Mouse (Mus musculus) neural tube, embryonic 12.5 days (tissue): ENCODE results near the gene Vac14. TPM values are rescaled to one million over a fixed set of nuclear protein-coding genes. Genes with fewer than 3 reads are reported as not detected.

Experiments
- ATAC-seq: fragments of 200-750 bp; cut with Nextera tagmentation; 2 replicates; pipeline ENCODE4 v1.8.0; 2017; ENCODE audit warnings: low read depth, mild to moderate bottlenecking, moderate TSS enrichment, moderate library complexity; ENCODE audit not compliant: low FRiP score
- H3K27ac ChIP-seq: fragments of 300-500 bp; sonication (generic); 2 replicates; pipeline ENCODE4 v1.5.1; 2016
- H3K27me3 ChIP-seq: fragments of 300-500 bp; sonication (generic); replicated peaks from 2 replicates; pipeline ENCODE4 v1.6.1; 2016; ENCODE audit warnings: mild to moderate bottlenecking
- H3K36me3 ChIP-seq: fragments of 300-500 bp; sonication (generic); 2 replicates; pipeline ENCODE4 v1.6.1; 2016; ENCODE audit warnings: mild to moderate bottlenecking
- H3K4me1 ChIP-seq: fragments of 300-500 bp; sonication (generic); 2 replicates; pipeline ENCODE4 v1.6.1; 2016
- H3K4me2 ChIP-seq: fragments of 300-500 bp; sonication (generic); replicated peaks from 2 replicates; pipeline ENCODE4 v1.6.1; 2016; ENCODE audit warnings: mild to moderate bottlenecking
- H3K4me3 ChIP-seq: fragments of 300-500 bp; sonication (generic); 2 replicates; pipeline ENCODE4 v1.5.1; 2016
- H3K9ac ChIP-seq: fragments of 300-500 bp; sonication (generic); 2 replicates; pipeline ENCODE4 v1.6.1; 2016; ENCODE audit warnings: mild to moderate bottlenecking
- H3K9me3 ChIP-seq: fragments of 300-500 bp; sonication (generic); 2 replicates; pipeline ENCODE4 v1.6.1; 2016; ENCODE audit warnings: mild to moderate bottlenecking
- WGBS: fragments of 180-500 bp; shearing (Covaris S2); methylation state at CpG from one replicate; pipeline ENCODE4 v1.1.7; 2016; 5-methylcytosine and 5-hydroxymethylcytosine counted together
- polyA plus RNA-seq: library from polyadenylated mRNA; unstranded; fragments of >200 nt; fragmentation: Nextera tagmentation; extraction: Ambion mirVana; gene quantifications from 2 replicates; pipeline ENCODE4 v1.2.1, GENCODE M21; 2016

Gene Vac14
- polyA plus RNA-seq, 1 experiment from 2014 or later, result 34.5 TPM

DNA sequence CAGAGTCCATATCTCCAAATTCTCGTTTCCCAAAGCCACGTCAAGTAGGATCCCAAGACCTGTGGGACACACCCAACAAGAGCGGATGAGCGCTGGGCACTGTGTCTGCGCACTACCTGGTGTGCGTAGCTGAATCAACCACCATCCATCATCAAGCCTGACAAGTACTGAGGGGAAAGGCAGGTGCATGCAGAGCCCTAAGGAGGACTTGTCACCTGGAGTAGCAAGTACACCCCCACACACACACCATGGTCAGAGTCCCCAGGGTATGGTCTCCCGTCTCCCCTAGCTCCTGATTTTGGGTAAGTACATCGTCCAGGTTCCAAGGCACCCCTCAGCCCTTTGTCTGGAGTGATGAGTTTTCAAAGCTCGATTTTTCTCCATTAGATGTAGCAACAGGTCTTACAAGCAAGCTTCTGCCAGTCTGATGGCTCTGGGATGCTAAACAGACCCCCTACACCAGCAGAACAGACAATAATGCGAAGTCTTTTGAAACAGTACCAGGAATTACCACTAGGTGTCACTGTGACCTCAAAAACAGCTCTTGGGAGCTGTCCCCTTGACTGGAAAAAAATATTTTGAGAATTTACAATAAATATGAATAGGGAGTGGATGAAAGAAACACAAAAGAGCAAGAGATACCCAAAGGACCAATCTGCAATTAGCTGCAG is 131.2 kb downstream of the Vac14 start:
- no peak for ATAC-seq
- Histone ChIP-seq H3K27ac (no peak overlapping the region), H3K4me1 (no peaks in the 10 kb centered on the region), H3K36me3 (no peaks in the 10 kb centered on the region), H3K9me3 (no peaks in the 10 kb centered on the region), H3K27me3 (no peaks in the 10 kb centered on the region), H3K4me2 (no peak overlapping the region), H3K9ac (no peak overlapping the region), H3K4me3 (no peak overlapping the region)
- 66% methylated on average over 10 of the region's 10 CpGs for WGBS

DNA sequence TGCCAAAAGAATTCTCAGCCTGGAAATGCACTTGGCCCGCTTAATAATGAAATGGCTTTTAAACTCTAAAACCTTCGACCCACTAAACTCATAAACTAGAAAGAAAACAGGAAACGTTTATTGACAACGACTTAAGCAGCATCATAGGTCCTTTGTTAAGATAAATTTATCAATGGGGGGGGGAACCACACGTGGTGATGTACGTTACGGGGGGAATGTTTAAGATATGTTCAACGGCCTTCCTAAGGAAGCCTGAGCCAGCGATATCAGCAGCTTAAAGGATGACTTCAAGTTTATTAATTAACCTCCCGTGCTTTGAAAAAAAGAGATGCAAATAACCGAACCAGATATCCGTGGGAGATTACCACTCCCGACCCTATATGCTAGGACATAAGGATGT is 131.9 kb downstream of the Vac14 start:
- Histone ChIP-seq H3K27me3 (no peaks in the 10 kb centered on the region), H3K27ac (no peak overlapping the region), H3K4me1 (0 out of 2 replicates have a peak, but pooled peaks cover 3% of the 10 kb centered on the region), H3K4me2 (no peak overlapping the region), H3K36me3 (no peaks in the 10 kb centered on the region), H3K4me3 (no peak overlapping the region), H3K9ac (no peak overlapping the region), H3K9me3 (no peaks in the 10 kb centered on the region)
- WGBS, result 50% methylated on average over 13 of the region's 13 CpGs
- no peak for ATAC-seq

DNA sequence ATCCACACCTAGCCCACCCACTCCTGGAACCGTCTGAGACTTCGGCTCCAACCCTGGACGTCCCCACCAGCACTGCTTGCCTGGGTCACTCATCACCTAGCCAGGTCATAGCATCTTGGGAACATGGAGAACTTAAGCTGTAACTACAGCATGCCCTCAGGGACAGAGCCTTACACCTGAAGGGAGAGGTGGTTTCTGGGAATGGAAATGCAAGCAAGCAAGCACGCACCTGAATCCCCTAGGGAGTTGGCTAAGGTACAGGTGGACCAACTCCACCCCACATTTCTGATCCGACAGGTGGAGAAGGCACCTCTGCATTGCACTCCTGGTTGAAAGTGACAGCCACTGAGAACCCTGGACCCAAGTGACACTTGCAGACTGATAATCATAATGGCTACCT is 133.1 kb downstream of the Vac14 start:
- 0 out of 2 replicates have a peak, but pooled peaks cover 3% of the 10 kb centered on the region for H3K4me1 ChIP-seq
- no peaks in the 10 kb centered on the region for H3K9me3 ChIP-seq
- H3K9ac ChIP-seq, result no peak overlapping the region
- no peak for ATAC-seq
- no peak overlapping the region for H3K4me3 ChIP-seq
- H3K36me3 ChIP-seq, result no peaks in the 10 kb centered on the region
- H3K4me2 ChIP-seq, result no peak overlapping the region
- H3K27me3 ChIP-seq, result no peaks in the 10 kb centered on the region
- WGBS, result 90% methylated on average over 5 of the region's 5 CpGs
- H3K27ac ChIP-seq, result no peak overlapping the region

DNA sequence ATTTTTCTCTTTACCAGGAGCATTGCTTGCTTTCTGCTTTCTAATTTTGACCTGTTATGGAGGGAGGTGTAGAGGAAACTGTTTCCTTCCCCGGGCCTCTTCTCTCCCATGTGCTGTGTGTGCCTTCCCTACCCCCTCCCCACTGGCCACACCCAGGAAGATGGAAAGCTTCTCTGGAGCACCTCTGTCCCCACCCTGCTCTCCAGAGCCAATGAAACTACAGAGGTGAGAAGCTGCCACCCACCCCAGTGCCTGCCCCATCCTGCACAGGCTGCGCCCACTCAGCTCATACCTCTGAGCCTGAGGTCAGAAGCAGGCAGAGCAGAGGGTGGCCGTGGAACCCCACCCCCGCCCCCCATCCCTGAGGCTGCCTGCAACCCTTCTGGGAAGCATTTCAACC is 136.3 kb downstream of the Vac14 start:
- Histone ChIP-seq H3K27ac (no peak overlapping the region), H3K4me1 (0 out of 2 replicates have a peak, but pooled peaks cover 3% of the 10 kb centered on the region), H3K9me3 (no peaks in the 10 kb centered on the region), H3K4me2 (no peak overlapping the region), H3K9ac (no peak overlapping the region), H3K36me3 (no peaks in the 10 kb centered on the region), H3K27me3 (no peaks in the 10 kb centered on the region), H3K4me3 (no peak overlapping the region)
- WGBS, result 52% methylated on average over 4 of the region's 4 CpGs
- ATAC-seq, result no peak

DNA sequence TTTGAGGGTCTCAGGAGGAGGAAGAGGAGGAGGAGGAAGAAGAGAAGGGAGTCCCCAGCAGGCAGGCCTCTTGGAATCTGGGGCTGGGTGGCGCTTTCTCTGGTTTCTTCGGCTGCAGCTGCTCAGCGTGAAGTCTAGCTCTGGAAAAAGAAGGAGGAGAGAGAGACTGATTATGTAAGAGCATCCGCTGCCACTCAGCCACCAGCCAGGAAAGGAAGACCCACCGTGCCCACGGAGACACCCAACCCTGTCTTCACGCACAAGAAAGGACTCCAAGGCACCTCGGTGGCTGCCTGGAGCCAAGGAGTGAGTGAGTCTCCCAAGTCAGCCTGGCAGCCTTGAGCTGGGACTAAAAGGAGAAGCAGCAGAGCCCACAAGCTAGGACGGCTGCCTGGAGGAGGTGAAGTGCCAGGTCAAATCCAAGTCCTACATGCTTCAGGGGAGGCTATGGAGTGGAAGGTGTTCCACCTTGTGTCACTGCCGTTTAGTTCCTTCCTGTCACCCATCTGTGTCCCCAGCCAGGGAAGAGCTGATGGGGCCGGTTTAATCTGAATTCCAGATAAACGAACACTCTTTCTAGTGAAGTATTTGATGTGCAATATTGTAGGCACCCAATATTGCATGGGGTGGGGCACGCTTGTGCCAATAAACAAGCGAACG is 137.3 kb downstream of the Vac14 start:
- Histone ChIP-seq H3K4me3 (no peak overlapping the region), H3K4me2 (no peak overlapping the region), H3K36me3 (no peaks in the 10 kb centered on the region), H3K9me3 (no peaks in the 10 kb centered on the region), H3K9ac (no peak overlapping the region), H3K4me1 (0 out of 2 replicates have a peak, but pooled peaks cover 3% of the 10 kb centered on the region), H3K27ac (no peak overlapping the region), H3K27me3 (no peaks in the 10 kb centered on the region)
- ATAC-seq, result no peak
- 60% methylated on average over 15 of the region's 15 CpGs for WGBS

DNA sequence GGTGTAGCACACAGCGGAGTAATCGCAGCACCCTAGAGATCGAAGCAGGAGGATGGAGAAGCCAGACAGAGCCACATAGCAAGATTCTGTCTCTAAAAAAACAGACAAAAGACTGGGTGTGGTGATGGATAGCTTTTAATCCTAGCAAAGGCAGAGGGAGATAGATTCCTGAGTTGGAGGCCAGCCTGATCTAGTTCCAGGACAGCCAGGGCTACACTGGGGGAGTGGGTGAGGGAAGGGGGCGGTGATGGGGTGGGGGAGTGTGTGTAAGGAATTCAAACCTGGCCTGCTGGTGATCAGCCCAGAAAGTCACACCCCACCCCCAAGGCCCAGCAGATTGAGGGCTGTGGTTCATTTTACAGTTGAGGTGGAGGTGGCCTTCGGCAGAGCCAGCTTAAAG is 137.8 kb downstream of the Vac14 start:
- H3K9me3 ChIP-seq, result no peaks in the 10 kb centered on the region
- H3K27me3 ChIP-seq, result no peaks in the 10 kb centered on the region
- no peaks in the 10 kb centered on the region for H3K36me3 ChIP-seq
- no peak overlapping the region for H3K27ac ChIP-seq
- no peak for ATAC-seq
- no peak overlapping the region for H3K4me3 ChIP-seq
- 0 out of 2 replicates have a peak, but pooled peaks cover 3% of the 10 kb centered on the region for H3K4me1 ChIP-seq
- H3K4me2 ChIP-seq, result no peak overlapping the region
- WGBS, result 87% methylated on average over 5 of the region's 5 CpGs
- H3K9ac ChIP-seq, result no peak overlapping the region

DNA sequence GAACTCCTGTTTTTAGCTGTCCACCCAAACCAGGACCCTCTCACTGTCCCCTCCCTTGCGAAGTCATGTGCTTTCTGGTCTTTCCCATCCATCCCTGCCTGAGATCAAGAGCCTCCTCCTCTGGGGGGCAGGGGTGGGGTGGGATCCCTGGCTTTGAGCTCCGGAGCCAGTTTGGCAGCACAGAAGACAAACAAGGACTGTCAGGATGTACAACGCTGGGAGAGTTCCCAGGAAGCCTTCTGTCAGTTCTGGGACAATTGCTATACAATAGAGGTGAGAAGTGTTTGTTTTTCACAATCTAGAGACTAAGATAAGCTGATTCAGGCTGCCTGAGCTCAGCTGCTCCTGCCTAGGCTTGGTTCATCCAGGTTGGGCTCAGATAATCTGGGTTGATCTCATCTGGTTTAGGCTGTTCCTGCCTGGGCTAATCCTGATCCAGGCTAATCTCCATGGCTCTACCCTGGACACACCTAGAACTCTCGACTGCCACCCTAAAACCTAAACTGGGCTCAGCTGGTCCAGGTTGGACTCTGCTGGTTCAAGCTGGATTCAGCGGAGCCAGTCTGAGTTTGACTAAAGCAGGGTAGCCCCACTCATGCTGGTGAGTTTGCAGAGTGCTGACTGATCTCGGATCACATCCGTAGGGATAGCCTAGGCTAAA is 142.0 kb downstream of the Vac14 start:
- ATAC-seq, result no peak
- Histone ChIP-seq H3K4me2 (no peak overlapping the region), H3K9ac (no peak overlapping the region), H3K27ac (no peak overlapping the region), H3K4me1 (no peaks in the 10 kb centered on the region), H3K9me3 (no peaks in the 10 kb centered on the region), H3K4me3 (no peak overlapping the region), H3K27me3 (no peaks in the 10 kb centered on the region), H3K36me3 (no peaks in the 10 kb centered on the region)
- 80% methylated on average over 7 of the region's 7 CpGs for WGBS

GRCm38 (mm10) chr8:110761185-110761584 is 142.8 kb downstream of the Vac14 start:
- Histone ChIP-seq H3K27ac (no peak overlapping the region), H3K9ac (no peak overlapping the region), H3K27me3 (no peaks in the 10 kb centered on the region), H3K4me2 (no peak overlapping the region), H3K36me3 (no peaks in the 10 kb centered on the region), H3K4me3 (no peak overlapping the region), H3K4me1 (no peaks in the 10 kb centered on the region), H3K9me3 (no peaks in the 10 kb centered on the region)
- no peak for ATAC-seq
- 64% methylated on average over 5 of the region's 5 CpGs for whole genome bisulfite sequencing

DNA sequence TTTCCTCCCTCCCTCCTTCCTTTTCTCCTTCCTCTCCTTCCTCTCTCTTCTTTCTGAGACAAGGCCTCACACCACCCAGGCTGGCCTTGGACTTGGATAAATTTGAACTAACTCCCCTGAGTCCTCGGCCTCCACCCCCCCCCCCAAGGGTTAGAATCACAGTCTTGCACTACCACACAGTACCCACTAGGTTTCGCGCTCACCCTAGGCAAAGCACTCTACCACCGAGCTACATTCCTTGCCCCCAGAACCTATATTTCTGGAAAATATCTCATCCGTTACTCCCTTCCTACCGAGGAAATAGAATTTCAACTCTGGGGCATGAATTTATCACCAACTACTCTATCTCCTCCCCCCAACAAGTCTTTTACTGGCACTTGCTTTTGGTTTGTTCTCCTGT is 143.6 kb downstream of the Vac14 start:
- WGBS, result 67% methylated on average over 6 of the region's 6 CpGs

DNA sequence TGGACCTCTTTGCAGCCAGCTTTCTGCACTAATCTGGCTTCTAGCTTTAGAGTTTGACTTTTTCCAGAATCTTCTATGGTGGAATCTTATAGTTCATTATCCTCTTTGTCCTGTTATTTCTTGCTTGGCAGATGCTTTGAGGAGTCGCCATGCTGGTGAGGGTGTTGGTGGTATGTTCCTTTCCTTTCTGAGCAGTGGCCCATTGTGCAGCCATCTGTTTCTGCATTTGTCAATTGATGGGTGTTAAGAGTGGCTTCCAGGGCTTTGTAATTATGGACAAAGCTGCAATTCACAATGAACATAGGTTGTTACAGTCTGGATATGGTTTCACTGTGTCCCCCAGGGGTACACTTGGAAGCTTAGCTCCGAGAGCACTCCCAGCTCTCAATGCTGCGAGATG is 146.3 kb downstream of the Vac14 start:
- Histone ChIP-seq H3K9ac (no peak overlapping the region), H3K9me3 (no peaks in the 10 kb centered on the region), H3K4me2 (no peak overlapping the region), H3K27me3 (no peaks in the 10 kb centered on the region), H3K27ac (no peak overlapping the region), H3K4me1 (no peaks in the 10 kb centered on the region), H3K36me3 (no peaks in the 10 kb centered on the region), H3K4me3 (no peak overlapping the region)
- 61% methylated on average over 3 of the region's 3 CpGs for WGBS
- ATAC-seq, result no peak

More for the DNA sequence above, 143.6 kb downstream of the Vac14 start:
- Histone ChIP-seq H3K4me1 (no peaks in the 10 kb centered on the region), H3K36me3 (no peaks in the 10 kb centered on the region), H3K9me3 (no peaks in the 10 kb centered on the region), H3K9ac (no peak overlapping the region), H3K27me3 (no peaks in the 10 kb centered on the region), H3K4me2 (no peak overlapping the region), H3K27ac (no peak overlapping the region), H3K4me3 (no peak overlapping the region)
- ATAC-seq, result no peak

GRCm38 (mm10) chr8:110767261-110767660 is 148.9 kb downstream of the Vac14 start:
- Histone ChIP-seq H3K9me3 (no peaks in the 10 kb centered on the region), H3K4me2 (no peak overlapping the region), H3K27ac (no peak overlapping the region), H3K36me3 (no peaks in the 10 kb centered on the region), H3K4me1 (no peaks in the 10 kb centered on the region), H3K27me3 (no peaks in the 10 kb centered on the region), H3K9ac (no peak overlapping the region), H3K4me3 (no peak overlapping the region)
- WGBS, result 84% methylated on average over 6 of the region's 6 CpGs
- ATAC-seq, result no peak
